Mouse (Mus musculus) megakaryocyte progenitor cell, adult 5-6 weeks (primary cell): ENCODE measurements around the gene Igf2bp1. TPM values are rescaled to one million over a fixed set of nuclear protein-coding genes. Genes with fewer than 3 reads are reported as not detected.
A peak's percentile ranks its signal among the peaks of the same experiment; 100 is the strongest.

Source experiments
- ATAC-seq: replicated peaks from 2 replicates; pipeline ENCODE4 v1.8.0; 2016; ENCODE audit warnings: mild to moderate bottlenecking, moderate TSS enrichment, inconsistent platforms; ENCODE audit not compliant: poor library complexity
- total RNA-seq, 2 experiments: library from RNA; stranded (forward) in 1 of 2; stranded (reverse) in 1 of 2; fragments of 157-497, 149-512 nt in 1 of 2; fragments of 200-1000 nt in 1 of 2; gene quantifications; 2 replicates each; pipeline versions ENCODE4 v1.2.3 to v1.2.4; 2015 to 2017

The Igf2bp1 gene
- total RNA-seq, 2 experiments from 2014 or later, result not detected

DNA sequence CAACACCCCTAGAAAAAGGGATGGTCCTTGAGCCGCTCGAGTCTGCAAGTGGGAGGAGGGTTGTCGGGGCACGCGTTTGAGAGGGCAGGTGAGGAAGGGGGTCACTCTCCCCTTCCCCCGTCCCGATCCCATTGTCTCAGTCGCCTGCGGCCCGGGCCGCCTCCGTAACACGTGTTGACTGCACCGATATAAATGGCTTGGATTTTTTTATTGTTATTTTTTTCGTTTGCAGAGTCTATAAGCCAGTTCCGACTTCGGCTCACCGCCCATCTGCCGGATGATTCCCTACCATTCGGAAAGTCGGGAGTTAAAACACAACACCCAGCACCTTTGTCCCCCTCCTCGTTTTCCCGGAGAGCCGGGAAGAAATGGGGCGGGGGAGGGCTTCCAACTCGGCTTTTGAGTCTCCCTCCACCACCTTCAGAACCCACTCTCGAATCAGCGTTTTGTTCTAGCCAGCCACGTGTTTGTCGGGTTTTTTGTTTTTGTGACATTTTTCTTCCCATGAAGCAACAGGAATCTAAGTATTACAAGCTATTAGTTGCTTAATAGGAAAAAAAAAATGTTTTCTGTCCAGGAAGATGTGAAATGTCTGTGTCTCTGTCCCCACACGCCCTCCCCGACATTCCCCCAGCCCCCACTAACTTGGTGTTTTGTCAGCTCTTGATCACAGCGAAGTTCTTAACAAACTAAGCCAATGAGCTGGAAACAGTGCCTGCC is 1.9 kb upstream of the Igf2bp1 start:
- ATAC-seq, result no peak

DNA sequence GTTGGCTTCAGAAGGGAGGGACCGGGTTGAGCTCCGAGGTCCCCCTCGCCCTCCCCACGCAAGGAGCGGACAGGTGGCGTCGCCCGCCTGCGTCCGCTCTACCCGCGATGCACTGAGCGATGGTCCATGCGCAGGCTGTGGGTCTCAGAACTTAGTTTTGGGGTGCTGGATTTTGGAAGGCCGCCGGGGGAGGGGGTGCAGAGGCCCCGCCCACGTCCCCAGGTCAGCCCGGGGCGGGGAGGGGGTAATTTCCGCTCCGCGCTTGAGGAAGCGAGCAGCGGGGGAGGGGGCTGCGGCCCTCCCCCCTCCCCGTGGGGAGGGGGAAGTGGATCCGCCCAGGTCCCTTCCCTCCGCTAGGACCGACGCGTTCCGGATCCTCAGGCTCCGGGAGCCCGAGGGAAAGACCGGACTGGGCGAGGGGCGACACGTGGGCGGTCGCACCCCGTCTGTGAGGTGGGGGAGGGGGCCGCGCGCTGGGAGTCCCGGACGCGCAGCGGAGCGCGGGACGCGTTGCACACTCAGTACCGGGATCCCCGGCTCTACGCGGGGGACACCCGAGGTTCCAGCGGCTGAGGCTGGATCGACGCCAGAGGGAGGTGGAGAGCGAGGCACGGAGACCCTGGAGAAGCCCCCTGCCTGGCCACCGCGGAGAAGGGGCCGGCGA is 1.2 kb upstream of the Igf2bp1 start:
- no peak for ATAC-seq

DNA sequence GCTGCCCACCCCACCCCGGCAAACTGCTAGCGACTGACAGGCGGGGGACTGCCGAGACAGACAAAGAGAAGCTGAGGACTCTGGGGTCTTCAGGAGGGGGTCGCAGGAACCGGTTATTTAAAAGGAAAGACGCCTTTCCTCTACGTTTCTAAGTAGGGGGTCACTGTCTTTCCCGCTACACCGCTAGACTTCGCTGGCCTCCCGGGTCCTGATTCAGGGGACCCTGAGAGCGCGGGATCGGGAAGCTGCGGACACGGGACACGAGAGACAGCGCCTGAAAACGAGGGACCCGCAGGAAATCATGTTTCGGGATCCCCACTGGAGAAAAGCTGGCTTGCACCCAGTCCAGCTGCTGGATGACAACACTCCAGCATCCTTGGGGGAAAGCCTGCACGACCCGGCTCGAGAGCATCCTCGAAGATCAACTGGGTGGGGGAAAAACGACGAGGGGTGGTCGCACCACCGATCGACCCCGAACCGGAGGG is 669 bp upstream of the Igf2bp1 start:
- no peak for ATAC-seq

DNA sequence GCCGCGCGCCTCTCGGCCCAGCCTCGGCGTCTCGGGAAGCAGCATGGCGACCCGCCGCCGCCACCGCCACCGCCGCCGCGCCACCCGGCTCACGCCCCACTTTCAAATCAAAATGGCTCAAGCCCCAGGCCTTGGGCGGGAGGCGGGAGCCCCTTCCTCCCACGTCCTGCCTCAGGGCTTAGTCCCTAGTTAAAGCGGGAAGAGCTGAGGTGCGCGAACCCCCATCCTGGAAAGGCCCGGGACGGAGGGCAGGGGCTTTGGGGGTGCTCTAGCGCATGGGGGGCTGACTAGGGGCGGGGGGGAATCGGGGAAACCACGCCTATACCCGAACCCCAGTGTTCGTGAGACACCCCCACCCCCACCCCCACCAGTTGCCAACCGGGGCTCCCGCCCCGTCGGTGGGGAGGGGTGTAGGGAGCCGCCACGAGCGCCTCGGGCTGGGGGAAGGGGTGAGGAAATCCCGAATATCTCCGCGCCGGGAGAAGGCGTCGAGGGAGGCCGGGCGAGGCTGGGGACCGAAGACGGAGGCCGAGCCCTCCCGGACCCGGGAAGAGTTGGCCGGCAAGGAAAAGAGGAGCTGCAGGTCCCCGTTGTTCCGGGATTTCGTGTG is 842 bp downstream of the Igf2bp1 start:
- ATAC-seq, result no peak

DNA sequence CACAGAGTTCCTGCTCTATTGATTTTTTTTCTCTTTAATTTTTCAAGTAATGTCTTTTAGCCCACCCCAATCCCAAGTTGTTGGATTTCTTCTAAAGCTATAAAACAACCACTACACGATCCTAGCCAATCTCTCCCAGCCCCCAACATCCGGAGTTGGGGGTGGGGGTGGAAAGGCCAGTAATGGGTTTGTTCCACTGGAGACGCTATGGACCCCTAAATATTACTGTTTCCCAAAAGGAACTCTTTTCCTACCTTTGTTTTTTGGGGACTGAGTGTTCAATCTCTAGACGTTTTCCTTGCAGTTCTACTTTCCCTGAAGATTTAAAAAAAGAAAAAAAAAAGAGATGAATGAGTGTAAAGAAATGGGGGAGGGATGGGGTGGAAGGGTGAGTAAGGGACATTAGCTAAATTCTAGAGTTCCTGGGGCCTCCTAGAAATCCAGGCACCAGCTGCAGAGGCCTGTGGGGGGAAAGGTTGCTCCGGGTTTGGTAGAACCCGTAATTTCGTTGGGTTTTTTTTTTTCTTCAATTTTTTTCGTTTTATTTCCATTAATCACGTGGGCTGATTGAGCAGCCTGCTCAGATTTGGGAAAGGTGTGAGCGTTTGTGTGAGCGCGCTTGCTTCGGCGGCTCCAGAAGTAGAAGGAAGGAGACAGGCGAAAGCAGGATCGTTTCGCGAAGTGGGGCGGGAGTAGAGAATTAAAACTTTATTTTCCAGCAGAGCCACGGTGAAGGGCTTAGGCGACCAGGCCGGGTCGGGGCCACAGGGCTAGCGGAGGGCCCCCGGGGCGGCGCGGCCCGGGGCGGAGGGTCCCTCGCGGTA is 1.6 kb downstream of the Igf2bp1 start:
- ATAC-seq, result no peak

- no peak for ATAC-seq
Measured at GRCm38 (mm10) chr11:96003100-96003900, 2.4 kb downstream of the Igf2bp1 start.

DNA sequence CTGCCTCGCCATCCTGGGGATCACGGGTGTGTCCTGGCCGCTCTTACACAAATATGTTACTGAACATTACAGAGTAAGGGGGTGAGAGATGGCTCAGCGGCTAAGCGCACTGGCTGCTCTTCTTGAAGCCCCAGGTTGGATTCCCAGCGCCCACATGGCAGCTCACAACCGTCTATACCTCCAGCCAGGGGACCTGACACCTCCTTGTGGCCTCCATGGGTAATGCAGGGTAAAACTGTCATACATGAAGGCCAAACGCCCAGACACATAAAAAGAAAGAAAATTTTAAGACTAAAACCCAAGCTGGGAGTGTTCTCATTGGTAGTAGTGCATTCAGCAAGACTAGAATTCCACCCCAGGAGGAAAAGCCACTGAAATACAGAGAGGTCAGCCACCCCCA is 11.6 kb downstream of the Igf2bp1 start:
- ATAC-seq, result no peak

DNA sequence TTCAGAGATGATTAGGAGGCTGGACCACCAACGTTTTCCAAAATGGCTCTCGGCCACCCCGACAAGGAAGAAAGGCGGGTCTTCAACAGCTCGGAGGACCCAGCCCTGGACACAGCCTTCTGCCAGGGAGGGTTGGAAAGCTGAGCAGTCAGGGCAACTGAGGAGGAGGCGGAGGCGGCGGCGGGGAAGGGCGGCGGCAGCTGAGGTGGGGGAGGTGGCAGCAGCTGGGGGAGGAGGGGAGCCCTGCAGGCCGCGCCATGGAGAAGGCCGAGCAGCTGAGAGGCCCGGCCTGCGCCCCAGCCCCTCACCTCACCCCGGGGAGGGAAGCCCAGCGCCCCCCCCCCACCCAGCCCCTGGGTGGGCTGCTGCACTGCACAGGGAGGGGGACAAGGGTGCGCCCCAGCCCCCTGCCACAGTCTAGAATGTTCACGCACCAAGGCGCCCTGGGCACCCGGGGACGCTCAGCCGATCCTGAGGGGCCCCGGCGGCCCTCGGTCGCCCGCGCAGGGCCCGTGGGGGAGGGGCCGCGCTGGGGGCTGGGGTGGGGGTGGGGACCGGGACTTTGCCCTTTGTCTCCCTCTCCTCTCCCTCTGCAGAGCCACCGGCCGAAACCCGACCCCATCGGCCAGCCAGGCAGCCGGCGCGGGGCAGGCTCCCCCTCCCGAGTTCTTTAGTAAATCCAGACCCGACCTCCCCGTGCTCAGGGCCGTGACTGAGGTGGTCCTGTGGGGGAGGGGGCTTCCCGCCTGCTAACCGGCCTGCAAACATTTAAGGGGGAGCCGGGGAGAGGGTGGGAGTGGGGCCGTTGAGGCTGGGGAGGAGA is 14.6 kb downstream of the Igf2bp1 start:
- ATAC-seq, result no peak

DNA sequence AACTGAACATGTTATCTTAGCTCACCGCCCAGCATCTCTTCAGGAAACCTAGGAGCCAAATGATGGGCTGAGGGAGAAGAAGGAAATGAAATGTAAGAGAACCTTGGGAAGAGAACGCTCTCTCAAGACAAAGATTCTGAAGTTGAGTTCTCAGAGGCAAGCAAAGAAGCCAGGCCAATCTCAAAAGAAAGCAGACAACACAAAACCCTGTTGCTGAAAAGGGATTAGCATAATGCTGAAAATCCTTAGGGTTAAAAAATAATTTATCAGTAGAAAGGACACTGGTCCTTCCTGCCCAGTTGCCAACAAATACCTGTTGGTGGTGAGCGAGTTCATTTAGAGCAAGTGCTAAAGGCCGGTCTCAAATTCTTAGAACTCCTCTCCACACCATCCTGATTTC is 15.3 kb downstream of the Igf2bp1 start:
- ATAC-seq, result no peak

DNA sequence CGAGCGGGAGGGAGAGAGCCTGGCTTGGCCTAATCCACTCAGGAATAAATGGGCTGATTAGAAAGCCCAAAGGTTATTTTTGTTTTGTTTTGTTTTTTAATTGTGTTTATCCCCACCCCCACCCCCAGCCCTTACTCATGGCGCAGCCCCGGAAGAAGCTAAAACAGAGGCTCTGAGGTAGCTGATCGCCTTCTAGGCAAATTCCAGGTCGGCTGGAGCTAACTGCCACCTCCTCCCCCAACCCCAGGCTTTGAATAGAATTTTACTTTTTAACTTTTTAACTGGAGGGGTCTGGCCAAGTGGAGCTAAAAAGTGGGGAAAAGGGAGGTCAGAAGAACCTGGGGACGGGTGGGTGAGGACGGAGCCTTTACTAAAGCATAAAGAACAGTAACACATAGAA is 15.9 kb downstream of the Igf2bp1 start:
- no peak for ATAC-seq

DNA sequence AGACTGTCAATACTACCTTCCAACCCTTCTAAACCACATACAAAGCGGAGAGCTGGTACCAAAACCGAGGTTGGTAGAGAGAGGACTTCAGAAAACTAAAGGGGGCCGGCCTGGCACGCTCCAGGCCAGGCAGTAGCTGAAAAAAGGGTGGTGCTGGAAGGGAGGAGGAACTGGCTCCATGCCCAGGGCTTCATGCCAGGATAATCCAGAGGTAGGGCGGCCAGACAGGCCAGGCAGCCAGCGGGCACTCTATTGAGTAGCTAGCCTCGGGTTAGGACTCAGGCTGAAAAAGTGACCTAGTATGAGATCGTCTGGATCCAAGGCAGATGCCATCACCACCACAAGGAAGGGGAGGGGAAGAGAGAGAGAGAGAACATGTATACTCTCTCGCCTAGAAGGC is 17.2 kb downstream of the Igf2bp1 start:
- peak; percentile 52 for ATAC-seq

- peak; percentile 26; the same call in 1 of the 2 replicates for ATAC-seq
Measured at GRCm38 (mm10) chr11:95987854-95988447, 17.8 kb downstream of the Igf2bp1 start.

GRCm38 (mm10) chr11:95982475-95982874 is 23.3 kb downstream of the Igf2bp1 start:
- no peak for ATAC-seq

DNA sequence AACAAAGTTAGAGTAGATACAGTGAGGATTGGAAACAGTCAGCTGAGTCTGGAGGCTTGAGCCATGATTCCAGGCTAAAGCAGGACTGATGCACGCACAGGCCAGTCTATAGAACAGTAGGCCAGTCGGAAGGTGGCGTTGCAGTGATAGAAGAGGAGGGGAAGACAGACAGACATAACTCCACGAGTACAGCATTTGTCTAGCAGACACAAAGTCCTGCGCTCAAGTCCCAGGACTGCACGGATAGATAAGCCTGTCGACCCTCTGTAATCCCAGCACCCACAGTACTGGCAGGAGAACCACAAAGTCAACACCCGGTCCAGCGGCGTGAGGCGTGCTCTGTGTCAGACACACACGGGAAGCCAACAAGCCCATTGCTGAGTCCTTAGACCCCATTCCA is 23.9 kb downstream of the Igf2bp1 start:
- no peak for ATAC-seq

GRCm38 (mm10) chr11:95980762-95981418 is 24.9 kb downstream of the Igf2bp1 start:
- ATAC-seq, result peak; percentile 87

DNA sequence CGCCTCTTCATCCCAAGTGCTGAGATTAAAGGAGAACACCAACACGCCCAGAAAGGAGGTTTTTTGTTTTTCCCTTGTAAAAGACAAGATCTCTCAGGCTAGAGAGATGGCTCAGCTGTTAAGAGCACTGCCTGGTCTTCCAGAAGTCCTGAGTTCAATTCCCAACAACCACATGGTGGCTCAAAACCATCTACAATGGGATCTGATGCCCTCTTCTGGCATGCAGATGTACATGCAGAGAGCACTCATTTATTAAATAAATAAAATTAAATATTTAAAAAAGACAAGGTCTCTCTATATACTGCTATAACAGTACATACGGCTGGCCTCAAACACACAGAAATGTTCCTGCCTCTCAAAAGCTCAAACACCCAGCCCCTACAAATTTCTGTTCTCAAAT is 27.3 kb downstream of the Igf2bp1 start:
- ATAC-seq, result no peak

GRCm38 (mm10) chr11:95976290-95976689 is 29.4 kb downstream of the Igf2bp1 start:
- no peak for ATAC-seq

DNA sequence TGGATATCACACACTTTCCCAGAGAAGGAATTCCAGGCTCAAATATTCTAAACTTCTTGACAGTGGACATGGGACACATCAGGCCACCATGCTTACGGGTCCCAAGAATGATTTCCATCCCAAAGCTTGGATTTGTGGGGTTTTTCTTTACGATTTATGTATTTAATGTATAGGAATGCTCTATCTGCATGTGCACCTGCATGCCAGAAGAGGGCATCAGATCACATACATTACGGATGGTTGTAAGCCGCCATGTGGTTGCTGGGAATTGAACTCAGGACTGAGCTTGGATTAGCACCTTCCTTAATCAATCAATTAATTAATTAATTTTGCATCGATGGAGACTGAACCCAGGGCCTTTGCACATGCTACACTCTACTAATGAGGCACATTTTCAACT is 30.0 kb downstream of the Igf2bp1 start:
- no peak for ATAC-seq

DNA sequence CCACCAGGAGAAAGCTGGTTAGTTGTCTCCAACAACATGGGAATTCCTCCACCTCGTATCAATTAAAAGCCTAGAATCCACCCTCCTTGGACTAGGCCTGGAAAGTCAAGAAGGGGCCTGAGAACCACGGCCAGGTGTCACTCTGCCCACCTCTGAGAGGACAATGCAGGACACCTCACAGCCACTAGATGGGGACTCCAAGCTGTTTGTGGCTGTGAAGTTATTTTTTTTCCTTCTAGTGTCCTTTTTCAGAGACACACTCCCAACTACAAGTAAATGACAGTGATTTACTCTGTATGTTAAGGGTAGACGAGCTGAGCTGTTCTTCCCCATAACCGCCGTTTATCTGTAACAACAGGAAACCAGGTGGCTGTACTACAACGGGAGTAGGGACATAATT is 32.6 kb downstream of the Igf2bp1 start:
- no peak for ATAC-seq
